Mouse (Mus musculus) kidney, postnatal 4 days (tissue): ENCODE measurements around the gene Ggt6.
"Not testable (repeated sequence)": the region's sequence is repeated elsewhere in the genome, so short reads cannot be mapped to it uniquely, and the experiment has no call there.

Source experiments
- DNase-seq, 2 experiments: peaks; one replicate each; pipeline ENCODE4 v3.0.0; 2021; ENCODE audit warnings: mixed read lengths in 2 of 2

The Ggt6 gene

GRCm38 (mm10) chr11:72411093-72411921, 24.0 kb upstream of the Ggt6 start, which contains the start of gene Smtnl2:
Gene Smtnl2 (minus strand): TSS chr11:72411713.
- DNase-seq: peak; percentile 95 to 97

GRCm38 (mm10) chr11:72411945-72412344, 23.4 kb upstream of the Ggt6 start:
- DNase-seq: no peak

- no peak for DNase-seq
Observed at GRCm38 (mm10) chr11:72413016-72413415, 22.3 kb upstream of the Ggt6 start.

GRCm38 (mm10) chr11:72413601-72414190, 21.6 kb upstream of the Ggt6 start:
- peak in 1 of 2 experiments; percentile 61 for DNase-seq

- no peak for DNase-seq
Observed at GRCm38 (mm10) chr11:72415155-72415554, 20.2 kb upstream of the Ggt6 start.

GRCm38 (mm10) chr11:72416666-72417065, 18.7 kb upstream of the Ggt6 start:
- no peak for DNase-seq

GRCm38 (mm10) chr11:72417376-72417775, 17.9 kb upstream of the Ggt6 start:
- DNase-seq: no peak

GRCm38 (mm10) chr11:72418227-72418626, 17.1 kb upstream of the Ggt6 start:
- DNase-seq: peak; percentile 50 to 73

- no peak for DNase-seq
Observed at GRCm38 (mm10) chr11:72419006-72419405, 16.3 kb upstream of the Ggt6 start.

GRCm38 (mm10) chr11:72420460-72421122, 14.7 kb upstream of the Ggt6 start:
- DNase-seq: no peak

GRCm38 (mm10) chr11:72421518-72422278, 13.6 kb upstream of the Ggt6 start:
- DNase-seq: no peak

GRCm38 (mm10) chr11:72423686-72424085, 11.6 kb upstream of the Ggt6 start:
- no peak for DNase-seq

- no peak for DNase-seq
Observed at GRCm38 (mm10) chr11:72425201-72425600, 10.1 kb upstream of the Ggt6 start.

- no peak for DNase-seq
Observed at GRCm38 (mm10) chr11:72426884-72427283, 8.4 kb upstream of the Ggt6 start.

- peak; percentile 92 to 94 for DNase-seq
Observed at GRCm38 (mm10) chr11:72428694-72429093, 6.6 kb upstream of the Ggt6 start.

- peak; percentile 81 to 85 for DNase-seq
Observed at GRCm38 (mm10) chr11:72429288-72429690, 6.0 kb upstream of the Ggt6 start.

- not testable (repeated sequence) for DNase-seq
Observed at GRCm38 (mm10) chr11:72430311-72431068, 4.8 kb upstream of the Ggt6 start.

- DNase-seq: peak; percentile 49 to 74
Observed at GRCm38 (mm10) chr11:72435694-72436045, 344 bp downstream of the Ggt6 start.

- DNase-seq: no peak
Observed at GRCm38 (mm10) chr11:72436271-72436670, 945 bp downstream of the Ggt6 start.

- DNase-seq: no peak
Observed at GRCm38 (mm10) chr11:72436756-72437650, 1.7 kb downstream of the Ggt6 start.

GRCm38 (mm10) chr11:72438411-72438810, 3.1 kb downstream of the Ggt6 start:
- DNase-seq: no peak
